Mouse (Mus musculus) adrenal gland (tissue): ENCODE data around the gene Cops9.

Source experiments
- intact Hi-C: fragments of 180-260 bp; cut with DNase I; formaldehyde crosslinking; loops from one replicate; pipeline ENCODE4 v1.15.1; 2025

Cops9 gene

GRCm38 (mm10) chr1:92647752-92648151, 6.0 kb upstream of the Cops9 start:
- intact Hi-C loops, result loop anchor here (1.0 to 5.0 kb wide), 3 partner anchors 33 to 185 kb away; partner anchors contain the start of gene Gpc1

GRCm38 (mm10) chr1:92647026-92647425, 5.2 kb upstream of the Cops9 start:
- intact Hi-C loops, result loop anchor here (1.0 to 5.0 kb wide), 3 partner anchors 33 to 185 kb away; partner anchors contain the start of gene Gpc1

GRCm38 (mm10) chr1:92646601-92647000, 4.8 kb upstream of the Cops9 start:
- intact Hi-C loops, result loop anchor here (5.0 kb wide), 2 partner anchors 124 to 186 kb away; partner anchors contain the start of gene Gpc1

DNA sequence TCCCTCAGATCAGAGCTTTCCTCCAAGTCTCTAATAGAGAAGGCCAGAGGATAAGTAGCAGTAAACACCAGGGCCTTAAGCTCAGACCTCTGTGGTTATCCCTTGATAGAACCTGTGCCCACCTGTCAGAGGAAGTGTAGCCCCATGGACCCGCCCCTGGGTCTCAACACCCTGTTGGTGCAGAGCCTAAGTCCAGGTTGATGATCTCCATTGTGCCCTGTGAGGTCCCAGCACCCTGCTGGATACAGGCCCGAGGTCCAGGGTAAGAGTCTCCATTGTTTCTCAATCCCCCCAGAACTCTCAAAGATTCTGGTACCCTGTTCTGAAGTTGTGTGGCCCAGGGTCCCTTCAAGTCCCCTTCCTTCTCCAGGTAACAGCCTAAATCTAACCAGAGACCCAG, 4.3 kb upstream of the Cops9 start:
- intact Hi-C loops, result loop anchor here (5.0 kb wide), 2 partner anchors 124 to 186 kb away; partner anchors contain the start of gene Gpc1

DNA sequence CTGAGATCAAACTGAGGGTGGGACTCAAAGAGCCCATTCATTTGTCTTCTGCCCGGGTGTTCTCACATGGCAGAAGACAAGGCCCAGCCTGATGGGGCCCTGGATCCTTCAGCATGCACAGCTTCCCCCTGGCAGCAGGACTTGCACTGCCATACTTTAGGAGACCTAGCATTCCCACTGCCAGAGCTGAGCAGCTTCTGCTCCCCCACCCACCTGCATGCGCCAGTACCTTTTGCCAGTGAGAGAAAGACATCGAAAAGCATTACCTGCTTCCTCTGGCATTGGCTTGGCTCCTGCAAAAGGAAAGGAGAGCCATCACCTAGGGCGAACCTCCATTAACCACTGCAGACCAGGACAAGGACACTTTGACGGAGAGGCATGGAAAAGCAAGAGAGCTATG, 3.1 kb upstream of the Cops9 start:
- intact Hi-C loops, result loop anchor here (5.0 kb wide), 2 partner anchors 123 to 187 kb away; partner anchors contain the start of gene Gpc1

DNA sequence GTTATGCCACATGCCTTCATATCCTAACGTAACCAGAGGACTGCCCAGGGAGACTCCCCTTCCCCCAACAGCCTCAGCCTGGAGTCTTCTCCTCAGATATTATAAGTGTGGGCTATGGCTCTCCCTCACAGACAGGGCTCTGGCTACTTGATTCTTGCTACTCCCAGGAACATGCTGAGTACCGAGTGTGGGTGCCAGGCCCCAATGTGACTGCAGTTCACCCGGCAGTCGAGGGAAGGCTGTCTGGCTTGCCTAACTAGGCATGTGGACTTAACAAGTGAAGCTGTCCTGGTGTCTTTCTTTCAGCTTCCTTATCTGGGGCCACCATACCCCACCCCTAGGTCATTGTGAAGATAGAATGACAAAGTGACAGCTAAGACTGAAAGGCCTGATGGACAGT, 1.9 kb upstream of the Cops9 start:
- intact Hi-C loops, result no loop called here

DNA sequence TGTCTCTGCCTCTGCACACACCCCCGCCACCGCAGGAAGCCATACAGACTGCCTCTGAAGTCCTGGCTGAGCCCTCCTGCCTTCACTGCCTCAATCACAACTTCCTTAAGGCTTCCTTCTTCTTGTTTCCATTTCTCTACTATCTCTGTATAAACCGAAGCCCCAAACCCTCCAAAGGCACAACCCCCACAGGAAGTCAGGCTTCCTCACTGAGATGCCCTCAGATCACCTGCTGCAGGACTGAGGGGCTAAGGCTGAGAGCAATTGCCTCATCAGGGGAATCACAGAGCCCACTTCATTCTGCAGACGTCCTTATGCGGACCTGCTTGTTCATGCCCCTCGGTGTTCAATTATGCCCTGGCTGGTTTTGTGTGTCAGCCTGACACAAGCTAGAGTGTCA, 1.4 kb downstream of the Cops9 start:
- intact Hi-C loops, result no loop called here

- intact Hi-C loops, result no loop called here
Measured at GRCm38 (mm10) chr1:92638736-92639135, 3.0 kb downstream of the Cops9 start.

GRCm38 (mm10) chr1:92638181-92638580, 3.6 kb downstream of the Cops9 start:
- intact Hi-C loops, result no loop called here

DNA sequence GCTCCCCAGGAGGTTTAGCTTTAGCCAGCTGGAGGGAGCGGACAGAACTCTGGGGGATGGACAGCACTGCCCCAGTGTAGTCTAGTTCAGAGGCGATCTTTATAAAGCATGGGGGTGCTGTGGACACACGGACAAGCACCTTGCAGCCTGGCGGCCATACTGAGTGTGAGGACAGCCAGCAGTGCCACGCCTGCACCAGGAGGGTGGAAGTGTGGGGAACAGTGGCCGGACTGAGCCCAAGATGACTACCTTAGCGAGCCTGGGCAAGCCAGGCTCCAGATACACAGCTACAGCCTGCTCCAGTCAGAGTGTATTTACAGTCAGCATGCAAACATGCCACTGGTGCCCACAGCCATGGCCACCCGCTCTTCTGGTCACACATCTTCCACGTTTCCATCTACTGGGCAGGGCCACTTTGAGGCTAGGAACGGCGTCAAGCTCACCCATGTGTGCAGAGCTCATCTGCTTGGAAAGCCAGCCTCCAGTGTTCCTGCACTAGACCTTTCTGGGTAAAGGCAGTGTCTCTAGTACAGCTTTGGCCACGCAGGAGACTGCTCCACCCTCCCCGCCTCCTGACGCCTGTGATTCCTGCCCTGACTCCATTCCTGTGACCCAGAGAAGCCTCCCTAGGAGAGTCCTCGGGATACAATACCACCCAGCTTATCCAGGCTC, 4.1 kb downstream of the Cops9 start:
- intact Hi-C loops, result no loop called here

- intact Hi-C loops, result no loop called here
Measured at GRCm38 (mm10) chr1:92636676-92637075, 5.1 kb downstream of the Cops9 start.

- intact Hi-C loops, result no loop called here
Measured at GRCm38 (mm10) chr1:92636015-92636414, 5.8 kb downstream of the Cops9 start.

GRCm38 (mm10) chr1:92634976-92635599, 6.7 kb downstream of the Cops9 start:
- intact Hi-C loops, result no loop called here

DNA sequence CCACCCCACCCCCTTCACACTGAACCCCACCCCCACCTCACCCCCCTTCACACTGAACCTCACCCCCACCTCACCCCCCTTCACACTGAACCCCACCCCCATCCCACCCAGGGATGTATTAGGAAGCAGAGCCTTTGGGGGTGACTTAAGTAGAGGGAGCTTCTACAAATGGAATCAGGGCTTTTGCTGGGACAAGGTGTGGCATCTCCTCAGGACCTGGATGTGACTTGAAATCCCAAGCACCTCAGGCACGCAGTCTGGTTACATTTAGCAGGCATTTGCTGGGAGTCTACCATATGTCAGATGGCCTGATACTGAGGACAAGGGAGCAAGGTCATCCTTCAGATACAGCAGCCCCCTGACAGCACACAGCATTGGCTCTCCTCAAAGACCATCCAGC, 7.2 kb downstream of the Cops9 start:
- intact Hi-C loops, result no loop called here

DNA sequence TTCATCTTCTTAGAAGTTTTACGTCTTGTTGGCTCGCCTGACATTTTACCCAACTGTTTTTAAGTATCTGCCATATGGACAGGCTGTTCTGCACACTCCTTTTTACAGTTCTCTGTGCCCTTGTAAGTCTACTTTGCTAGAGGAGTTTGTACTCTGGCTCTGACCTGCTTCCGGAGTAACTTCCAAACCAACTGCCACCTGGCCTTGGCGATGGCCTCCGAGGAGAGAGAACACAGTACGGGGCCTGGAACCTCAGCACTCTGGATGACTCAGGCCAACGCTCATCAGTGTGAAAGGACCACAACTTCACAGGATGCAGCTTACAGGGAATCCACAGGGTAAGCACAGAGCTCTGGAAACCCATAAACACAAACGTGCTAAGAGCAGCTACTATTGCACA, 8.1 kb downstream of the Cops9 start:
- intact Hi-C loops, result no loop called here

DNA sequence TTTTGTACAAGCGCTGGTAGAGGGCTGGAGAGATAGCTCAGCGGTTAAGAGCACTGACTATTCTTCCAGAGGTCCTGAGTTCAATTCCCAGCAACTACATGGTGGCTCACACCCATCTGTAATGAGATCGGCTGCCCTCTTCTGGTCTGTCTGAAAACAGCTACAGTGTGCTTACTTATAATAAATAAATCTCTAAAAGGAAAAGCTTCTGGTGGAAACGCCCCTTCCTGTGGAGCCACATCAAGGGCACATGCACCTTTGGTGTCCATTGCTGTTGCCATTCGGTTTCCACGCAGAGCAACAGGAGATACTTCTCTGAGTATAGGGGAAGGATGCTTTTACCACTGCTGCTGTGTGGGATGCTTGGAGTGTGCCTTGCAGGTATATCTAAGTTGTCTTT, 8.8 kb downstream of the Cops9 start:
- intact Hi-C loops, result no loop called here

DNA sequence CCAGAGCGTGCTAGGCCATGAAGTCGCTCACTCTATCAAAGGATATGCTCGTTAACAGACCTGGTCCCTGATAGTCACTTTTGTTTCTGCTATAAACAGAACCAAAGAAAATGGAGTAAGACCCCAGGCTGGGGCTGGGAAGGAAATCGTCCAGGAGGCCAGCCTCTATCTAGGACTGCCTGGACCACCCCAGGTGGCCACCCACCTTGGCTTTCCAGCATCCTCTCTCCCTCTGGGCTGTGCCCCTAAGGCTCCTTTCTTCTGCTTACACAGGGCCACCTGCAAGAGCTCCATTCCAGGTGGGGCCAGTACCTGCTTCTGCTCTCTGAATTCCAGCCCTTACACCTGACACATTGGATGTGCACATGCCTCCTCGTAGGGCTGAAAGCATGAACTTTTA, 9.6 kb downstream of the Cops9 start:
- intact Hi-C loops, result no loop called here

DNA sequence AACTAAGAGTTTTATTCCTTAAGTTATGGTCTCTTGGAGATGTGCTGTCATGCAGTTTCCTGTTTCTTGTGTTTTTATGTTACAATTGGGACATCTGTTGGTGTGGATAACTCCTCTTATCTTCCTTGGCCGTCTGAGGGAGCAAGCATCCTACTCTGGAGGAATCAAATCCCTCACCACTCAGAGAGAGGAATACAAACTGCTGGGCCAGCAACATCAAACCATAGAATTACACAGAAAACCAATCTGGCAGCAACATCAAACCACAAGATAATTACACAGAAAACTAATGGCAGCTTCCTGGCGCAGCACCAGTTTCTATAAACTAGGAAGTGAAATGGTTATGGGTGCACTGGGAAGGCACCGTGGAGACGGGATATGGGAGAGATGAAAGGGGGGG, 13.6 kb downstream of the Cops9 start:
- intact Hi-C loops, result no loop called here

- intact Hi-C loops, result loop anchor here (10.0 kb wide), 1 partner anchor 216 kb away; the partner anchor contains the start of gene Gpc1
Measured at GRCm38 (mm10) chr1:92618360-92618759, 23.4 kb downstream of the Cops9 start.

GRCm38 (mm10) chr1:92617488-92617887, 24.3 kb downstream of the Cops9 start, which contains the start of gene Olfr12:
Gene Olfr12 (plus strand): TSS chr1:92617788.
- intact Hi-C loops, result loop anchor here (10.0 kb wide), 1 partner anchor 217 kb away; the partner anchor contains the start of gene Gpc1

DNA sequence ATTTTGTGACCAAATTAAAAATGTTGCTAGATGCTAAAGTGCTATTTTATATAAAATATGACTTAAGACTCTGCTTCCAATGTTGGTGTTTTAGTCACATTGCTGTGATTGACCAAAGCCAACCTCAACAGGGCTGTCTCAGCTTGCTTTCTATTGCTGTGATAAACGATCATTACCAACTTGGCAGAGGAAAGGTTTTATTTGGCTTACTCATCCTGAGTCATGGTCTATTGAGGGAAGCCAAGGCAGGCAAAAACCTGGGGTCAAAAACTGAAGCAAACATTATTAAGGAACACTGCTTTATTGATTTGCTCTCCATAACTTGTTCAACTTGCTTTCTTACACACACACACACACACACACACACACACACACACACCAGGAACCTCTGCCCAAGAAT, 25.7 kb downstream of the Cops9 start:
- intact Hi-C loops, result loop anchor here (10.0 kb wide), 1 partner anchor 219 kb away; the partner anchor contains the start of gene Gpc1

DNA sequence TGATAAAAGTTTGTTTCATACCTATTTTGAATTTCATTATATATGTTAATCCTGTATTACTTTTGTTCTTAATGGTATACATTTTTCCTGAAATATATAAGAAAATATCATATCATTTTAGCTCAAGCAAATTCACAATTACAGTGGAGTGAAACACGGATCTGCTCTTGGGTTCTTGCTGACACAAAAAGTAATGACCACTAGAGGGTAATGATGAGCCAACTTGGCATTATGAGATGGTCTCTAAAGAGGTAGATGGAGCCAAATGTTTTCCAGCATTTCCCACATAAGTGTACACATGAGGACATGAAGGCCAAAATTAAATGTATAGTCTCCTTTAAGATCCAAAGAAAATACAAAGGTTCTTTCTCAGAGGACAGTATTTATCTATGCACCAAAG, 27.3 kb downstream of the Cops9 start:
- intact Hi-C loops, result loop anchor here (1.0 to 10.0 kb wide), 2 partner anchors 33 to 220 kb away; partner anchors contain the start of gene Gpc1
